Mouse (Mus musculus) liver, postnatal 0 days (tissue): Measurements from ENCODE around the gene Rapgef5.

Experiments
- CTCF ChIP-seq: sonication (generic); IDR thresholded peaks from 2 replicates; pipeline ENCODE4 v1.5.1; 2016; ENCODE audit warnings: antibody characterized with exemption, low read depth
- EP300 ChIP-seq: IDR thresholded peaks from 2 replicates; pipeline ENCODE4 v1.6.1; 2016; ENCODE audit warnings: antibody characterized with exemption, low read depth, mild to moderate bottlenecking

DNA sequence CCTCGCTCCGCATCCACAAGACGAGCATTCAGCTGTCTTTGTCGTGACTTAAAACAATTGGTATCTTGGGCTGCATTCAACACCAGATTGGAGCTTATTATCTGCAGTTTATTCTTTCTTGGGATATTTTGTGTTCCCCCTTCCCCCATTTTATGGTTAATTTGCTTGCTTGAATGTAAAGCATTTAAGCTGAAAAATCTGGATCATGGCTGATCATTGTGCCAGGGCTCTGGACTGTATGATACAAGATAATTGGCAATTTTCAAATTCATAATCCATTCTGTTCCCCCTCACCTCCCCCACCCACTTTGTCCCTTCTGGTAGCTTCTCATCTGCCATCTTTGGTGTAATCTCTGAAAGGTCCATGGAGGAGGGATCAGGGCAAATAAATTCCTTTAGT is 290.2 kb downstream of the Rapgef5 start:
- no peak for TF ChIP-seq EP300
- TF ChIP-seq CTCF: no peak
